Mouse (Mus musculus) liver, embryonic 11.5 days (tissue): ENCODE measurements around the gene Rassf3. TPM values are rescaled to one million over a fixed set of nuclear protein-coding genes. Genes with fewer than 3 reads are reported as not detected.
A peak's percentile ranks its signal among the peaks of the same experiment; 100 is the strongest.

ENCODE experiments used
- ATAC-seq: fragments of 200-750 bp; cut with Nextera tagmentation; replicated peaks from 2 replicates; pipeline ENCODE4 v1.8.0; 2017; ENCODE audit warnings: moderate number of reproducible peaks, mild to moderate bottlenecking, moderate TSS enrichment, moderate library complexity; ENCODE audit not compliant: low FRiP score
- DNase-seq: peaks from one replicate; pipeline ENCODE4 v3.0.0-alpha.2; 2017; ENCODE audit warnings: low spot score
- H3K27ac ChIP-seq: fragments of 300-500 bp; sonication (generic); 2 replicates; pipeline ENCODE4 v1.5.1; 2014; ENCODE audit warnings: mild to moderate bottlenecking, low read depth, low read length, control low read depth
- H3K27me3 ChIP-seq: fragments of 300-500 bp; sonication (generic); replicated peaks from 2 replicates; pipeline ENCODE4 v1.6.1; 2014; ENCODE audit warnings: low read length, mixed read lengths; ENCODE audit not compliant: control insufficient read depth, insufficient read depth
- H3K36me3 ChIP-seq: fragments of 300-500 bp; sonication (generic); 2 replicates; pipeline ENCODE4 v1.6.1; 2014; ENCODE audit warnings: mild to moderate bottlenecking, low read length, moderate library complexity, mixed read lengths; ENCODE audit not compliant: control insufficient read depth, insufficient read depth
- H3K4me1 ChIP-seq: fragments of 300-500 bp; sonication (generic); replicated peaks from 2 replicates; pipeline ENCODE4 v1.6.1; 2014; ENCODE audit warnings: low read length, mixed read lengths; ENCODE audit not compliant: control insufficient read depth, insufficient read depth
- H3K4me2 ChIP-seq: fragments of 300-500 bp; sonication (generic); 2 replicates; pipeline ENCODE4 v1.6.1; 2014; ENCODE audit warnings: mild to moderate bottlenecking, control low read depth, moderate library complexity
- H3K4me3 ChIP-seq: fragments of 300-500 bp; sonication (generic); 2 replicates; pipeline ENCODE4 v1.5.1; 2014; ENCODE audit warnings: low read depth, low read length, control low read depth
- H3K9ac ChIP-seq: fragments of 300-500 bp; sonication (generic); 2 replicates; pipeline ENCODE4 v1.6.1; 2014; ENCODE audit warnings: low read depth, low read length, control low read depth
- H3K9me3 ChIP-seq: fragments of 300-500 bp; sonication (generic); 2 replicates; pipeline ENCODE4 v1.6.1; 2016; ENCODE audit warnings: low read length, inconsistent platforms, mixed read lengths; ENCODE audit not compliant: control insufficient read depth
- WGBS: fragments of 180-500 bp; shearing (Covaris S2); extraction: QIAGEN DNeasy Blood & Tissue Kit; methylation state at CpG from one replicate; pipeline ENCODE4 v1.1.7; 2014; 5-methylcytosine and 5-hydroxymethylcytosine counted together
- polyA plus RNA-seq: library from polyadenylated mRNA; unstranded; fragments of >200 nt; fragmentation: Nextera tagmentation; extraction: Ambion mirVana; gene quantifications from 2 replicates; pipeline ENCODE4 v1.2.1, GENCODE M21; 2014

Rassf3 gene
- polyA plus RNA-seq, 1 experiment from 2014 or later, result 14.0 TPM

GRCm38 (mm10) chr10:121461404-121462161 lies 14.6 kb downstream of the Rassf3 start:
- DNase-seq (no peak), ATAC-seq (peak; percentile 29; the same call in 1 of the 2 replicates)
- Histone ChIP-seq H3K36me3 (no peaks in the 10 kb centered on the region; the same call in 1 of the 2 replicates), H3K4me3 (no peak overlapping the region), H3K4me1 (peaks cover 21% of the 10 kb centered on the region), H3K27me3 (no peaks in the 10 kb centered on the region), H3K9me3 (no peaks in the 10 kb centered on the region), H3K4me2 (peak overlapping the region; percentile 63), H3K27ac (peak overlapping the region; percentile 22; the same call in 1 of the 2 replicates), H3K9ac (no peak overlapping the region)
- 14% methylated on average over 22 of the region's 22 CpGs for WGBS

- Histone ChIP-seq H3K4me3 (no peak overlapping the region), H3K9ac (no peak overlapping the region), H3K4me1 (peaks cover 37% of the 10 kb centered on the region), H3K9me3 (no peaks in the 10 kb centered on the region), H3K27me3 (no peaks in the 10 kb centered on the region), H3K4me2 (no peak overlapping the region), H3K36me3 (no peaks in the 10 kb centered on the region; the same call in 1 of the 2 replicates), H3K27ac (no peak overlapping the region)
- DNase-seq (no peak), ATAC-seq (no peak)
- WGBS, result 82% methylated on average over 19 of the region's 19 CpGs
These were observed 16.9 kb downstream of the Rassf3 start for GRCm38 (mm10) chr10:121459124-121459853.

- Histone ChIP-seq H3K27ac (no peak overlapping the region), H3K9ac (no peak overlapping the region), H3K36me3 (no peaks in the 10 kb centered on the region; the same call in 1 of the 2 replicates), H3K4me2 (no peak overlapping the region), H3K4me3 (no peak overlapping the region), H3K4me1 (peaks cover 37% of the 10 kb centered on the region), H3K27me3 (no peaks in the 10 kb centered on the region), H3K9me3 (no peaks in the 10 kb centered on the region)
- DNase-seq (no peak), ATAC-seq (no peak)
- WGBS, result 76% methylated on average over 9 of the region's 9 CpGs
These were observed 17.7 kb downstream of the Rassf3 start for GRCm38 (mm10) chr10:121458408-121458807.

GRCm38 (mm10) chr10:121457381-121457780 lies 18.8 kb downstream of the Rassf3 start:
- Histone ChIP-seq H3K9me3 (no peaks in the 10 kb centered on the region), H3K27ac (no peak overlapping the region), H3K27me3 (no peaks in the 10 kb centered on the region), H3K9ac (no peak overlapping the region), H3K4me3 (no peak overlapping the region), H3K36me3 (no peaks in the 10 kb centered on the region), H3K4me2 (no peak overlapping the region), H3K4me1 (peaks cover 35% of the 10 kb centered on the region)
- no peak for DNase-seq
- no peak for ATAC-seq
- 85% methylated on average over 3 of the region's 3 CpGs for WGBS

- no peaks in the 10 kb centered on the region for H3K36me3 ChIP-seq
- H3K4me2 ChIP-seq, result no peak overlapping the region
- no peaks in the 10 kb centered on the region for H3K27me3 ChIP-seq
- H3K27ac ChIP-seq, result no peak overlapping the region
- DNase-seq (no peak), ATAC-seq (no peak)
- H3K9me3 ChIP-seq, result no peaks in the 10 kb centered on the region
- no peak overlapping the region for H3K4me3 ChIP-seq
- peaks cover 24% of the 10 kb centered on the region for H3K4me1 ChIP-seq
- no peak overlapping the region for H3K9ac ChIP-seq
- WGBS, result 74% methylated on average over 3 of the region's 3 CpGs
These were observed 20.6 kb downstream of the Rassf3 start for GRCm38 (mm10) chr10:121455517-121455916.

- Histone ChIP-seq H3K4me1 (peaks cover 24% of the 10 kb centered on the region), H3K9ac (no peak overlapping the region), H3K36me3 (no peaks in the 10 kb centered on the region), H3K4me2 (no peak overlapping the region), H3K9me3 (no peaks in the 10 kb centered on the region), H3K27ac (no peak overlapping the region), H3K27me3 (no peaks in the 10 kb centered on the region), H3K4me3 (no peak overlapping the region)
- WGBS, result 59% methylated on average over 6 of the region's 6 CpGs
- DNase-seq, result no peak
- peak; percentile 42 for ATAC-seq
These were observed 21.3 kb downstream of the Rassf3 start for GRCm38 (mm10) chr10:121454708-121455475.

DNA sequence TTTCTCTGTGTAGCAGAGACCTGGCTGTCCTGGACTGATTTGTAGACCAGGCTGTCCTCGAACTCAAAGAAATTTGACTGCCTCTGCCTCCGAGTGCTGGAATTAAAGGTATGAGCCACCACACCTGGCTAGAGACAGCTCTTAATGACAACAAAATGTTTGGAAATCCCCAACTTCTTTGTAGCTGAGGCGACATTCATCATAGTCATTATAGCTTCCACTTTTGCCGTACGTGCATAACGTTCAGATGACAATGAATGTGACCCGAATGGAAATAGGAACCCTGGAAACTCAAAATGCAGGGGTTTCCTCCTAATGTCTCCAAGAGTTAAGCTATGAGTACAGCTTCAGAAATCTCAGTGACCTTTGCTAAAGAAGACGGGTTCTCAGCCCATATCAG lies 22.1 kb downstream of the Rassf3 start:
- H3K27ac ChIP-seq, result no peak overlapping the region
- no peaks in the 10 kb centered on the region for H3K36me3 ChIP-seq
- no peak for DNase-seq
- WGBS, result 83% methylated on average over 8 of the region's 8 CpGs
- ATAC-seq, result no peak
- H3K4me1 ChIP-seq, result peaks cover 24% of the 10 kb centered on the region
- H3K4me2 ChIP-seq, result no peak overlapping the region
- no peak overlapping the region for H3K4me3 ChIP-seq
- H3K27me3 ChIP-seq, result no peaks in the 10 kb centered on the region
- no peak overlapping the region for H3K9ac ChIP-seq
- H3K9me3 ChIP-seq, result no peaks in the 10 kb centered on the region

DNA sequence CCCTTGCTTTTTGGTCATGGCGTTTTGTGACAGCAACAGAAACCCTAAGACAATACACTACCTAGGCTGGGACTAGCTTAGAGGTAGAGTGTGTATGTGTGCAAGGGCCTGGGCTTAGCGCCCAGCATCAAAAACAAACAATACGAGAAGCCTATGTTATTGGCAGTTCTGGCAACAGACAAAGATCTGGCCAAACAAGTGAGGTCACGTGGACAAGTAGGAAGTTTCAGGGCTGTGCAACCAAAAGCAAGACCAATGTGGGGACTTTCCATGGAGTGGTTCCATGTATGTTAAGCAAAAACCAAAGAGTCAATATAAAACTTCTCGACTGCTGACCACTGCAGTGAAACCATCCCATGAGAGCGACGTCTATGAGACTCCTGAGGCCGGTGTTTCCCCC lies 30.3 kb downstream of the Rassf3 start:
- H3K9ac ChIP-seq, result no peak overlapping the region
- DNase-seq (no peak), ATAC-seq (no peak)
- H3K4me1 ChIP-seq, result peaks cover 7% of the 10 kb centered on the region; the same call in 1 of the 2 replicates
- H3K9me3 ChIP-seq, result no peaks in the 10 kb centered on the region
- no peak overlapping the region for H3K4me2 ChIP-seq
- H3K27ac ChIP-seq, result no peak overlapping the region
- WGBS, result 80% methylated on average over 8 of the region's 8 CpGs
- no peaks in the 10 kb centered on the region for H3K27me3 ChIP-seq
- H3K4me3 ChIP-seq, result no peak overlapping the region
- no peaks in the 10 kb centered on the region for H3K36me3 ChIP-seq
